Mouse (Mus musculus): ENCODE data around the gene Kdm3a. TPM values are rescaled to one million over a fixed set of nuclear protein-coding genes. Genes with fewer than 3 reads are reported as not detected.

The Kdm3a gene
- total RNA-seq, 2 experiments from 2014 or later = 69.6 to 70.1 TPM

DNA sequence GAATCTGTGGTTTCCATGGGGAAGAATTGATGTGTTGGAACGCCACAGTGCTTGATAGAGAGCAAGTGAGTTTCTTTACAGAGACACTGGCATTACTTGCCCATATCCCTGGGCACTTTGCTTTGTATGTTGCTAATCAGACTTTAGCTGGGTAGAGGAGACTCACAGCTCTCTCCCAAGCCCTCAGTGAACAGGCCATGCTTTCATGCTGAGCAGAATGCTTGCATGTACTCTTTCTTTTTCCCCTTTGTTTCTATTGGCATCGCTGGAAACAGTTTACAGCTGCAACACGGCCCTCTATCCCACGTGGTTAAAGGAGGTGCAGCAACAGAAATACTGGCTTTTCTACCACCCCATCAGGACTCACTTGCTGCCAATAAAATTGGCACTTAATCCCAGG, 49.6 kb downstream of the Kdm3a start:
- DNase-seq (ENCODE audit: low spot score in 2 of 2) = no peak

DNA sequence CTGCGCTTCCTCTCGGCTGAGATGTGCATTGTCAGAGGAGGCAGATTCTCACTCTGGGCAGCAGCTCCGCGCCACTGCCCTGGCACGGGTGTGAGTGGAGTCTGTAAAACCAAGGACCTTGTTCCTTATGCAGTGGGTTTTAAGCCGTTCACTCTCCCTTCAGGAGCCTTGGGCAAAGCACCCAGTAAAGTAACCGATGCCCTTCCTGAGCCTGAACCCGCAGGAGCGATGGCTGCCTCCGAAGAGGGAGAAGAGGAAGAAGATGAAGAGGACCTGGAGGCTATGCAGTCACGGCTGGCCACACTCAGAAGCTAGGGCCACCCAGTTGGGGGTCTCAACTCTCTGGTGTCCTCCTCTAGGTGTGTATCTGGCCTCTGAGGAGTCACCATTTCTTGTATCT, 53.3 kb downstream of the Kdm3a start:
- no peak for DNase-seq (ENCODE audit: low spot score in 2 of 2)

DNA sequence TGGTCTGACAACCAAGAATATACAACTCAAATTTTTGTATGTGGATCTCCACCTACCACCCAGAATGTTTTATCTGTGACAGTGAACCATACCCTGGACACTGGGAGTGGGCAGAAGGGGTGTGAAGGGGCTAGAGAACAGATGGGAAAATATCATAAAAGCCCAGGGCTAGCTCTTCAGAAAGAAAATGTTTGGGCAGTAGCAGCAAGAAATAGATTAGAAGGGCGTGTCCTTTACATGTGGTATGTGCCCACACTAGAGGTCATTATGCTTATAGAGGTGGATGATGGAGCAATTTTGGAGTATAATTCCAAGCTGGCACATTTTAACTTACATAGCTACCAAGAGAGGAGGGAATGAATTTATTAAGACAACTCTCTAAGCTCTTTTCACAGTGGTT, 57.4 kb downstream of the Kdm3a start:
- no peak for DNase-seq (ENCODE audit: low spot score in 2 of 2)

DNA sequence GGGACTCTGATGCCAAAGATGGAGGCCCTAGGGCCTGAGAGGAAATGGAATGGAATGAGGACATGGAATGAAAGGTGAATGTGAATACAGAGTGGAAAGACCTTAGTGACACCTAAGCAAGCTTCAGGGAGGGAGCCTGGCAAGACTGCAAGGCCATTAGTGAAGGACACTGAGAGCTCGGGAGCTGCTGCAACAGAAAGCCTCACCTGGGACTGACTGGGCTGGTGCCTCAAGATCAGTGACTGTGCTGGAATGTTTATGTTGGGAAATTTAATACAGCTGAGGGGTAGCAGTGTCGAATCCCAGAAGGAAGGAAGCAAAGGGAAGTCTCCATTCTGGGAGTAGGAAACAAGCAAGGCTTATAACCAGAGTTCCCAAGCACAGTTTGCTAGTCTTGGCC, 63.8 kb downstream of the Kdm3a start:
- no peak for DNase-seq (ENCODE audit: low spot score in 2 of 2)

DNA sequence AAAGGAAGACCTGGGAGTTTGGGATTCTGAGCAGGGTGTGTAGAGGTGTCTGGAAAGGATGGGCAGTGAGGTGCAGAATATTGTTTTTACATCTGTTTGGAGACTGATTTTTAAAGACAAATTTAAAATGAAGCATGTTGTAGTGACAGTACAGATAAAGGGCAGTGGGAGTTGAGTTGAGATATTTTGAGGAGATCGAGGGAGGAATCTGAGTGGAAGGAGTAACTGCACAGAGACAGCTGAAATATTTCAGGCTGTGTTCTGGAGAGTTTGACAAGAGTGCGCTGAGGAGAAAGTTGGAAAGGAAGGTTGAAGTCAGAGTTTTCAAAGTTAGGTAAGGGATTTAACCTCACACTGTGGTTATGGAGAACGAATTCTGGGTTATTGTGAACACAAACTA, 64.2 kb downstream of the Kdm3a start:
- no peak for DNase-seq (ENCODE audit: low spot score in 2 of 2)

DNA sequence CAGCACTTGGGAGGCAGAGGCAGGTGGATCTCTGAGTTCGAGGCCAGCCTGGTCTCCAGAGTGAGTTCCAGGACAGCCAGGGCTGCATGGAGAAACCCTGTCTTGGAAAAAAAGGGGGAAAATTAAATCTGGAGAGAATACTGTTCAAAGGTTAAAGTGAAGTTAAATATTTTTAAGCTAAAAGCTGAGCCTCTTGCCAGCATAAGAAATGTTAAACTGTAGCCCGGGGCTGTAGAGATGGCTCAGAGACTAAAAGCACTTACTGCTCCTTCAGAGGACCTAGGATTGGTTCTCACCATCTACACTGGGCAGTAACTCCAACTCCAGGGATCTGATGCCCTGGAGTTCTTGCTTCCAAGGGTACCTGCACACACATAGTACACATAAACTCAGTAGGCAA, 76.0 kb downstream of the Kdm3a start:
- DNase-seq (ENCODE audit: low spot score in 2 of 2) = no peak

DNA sequence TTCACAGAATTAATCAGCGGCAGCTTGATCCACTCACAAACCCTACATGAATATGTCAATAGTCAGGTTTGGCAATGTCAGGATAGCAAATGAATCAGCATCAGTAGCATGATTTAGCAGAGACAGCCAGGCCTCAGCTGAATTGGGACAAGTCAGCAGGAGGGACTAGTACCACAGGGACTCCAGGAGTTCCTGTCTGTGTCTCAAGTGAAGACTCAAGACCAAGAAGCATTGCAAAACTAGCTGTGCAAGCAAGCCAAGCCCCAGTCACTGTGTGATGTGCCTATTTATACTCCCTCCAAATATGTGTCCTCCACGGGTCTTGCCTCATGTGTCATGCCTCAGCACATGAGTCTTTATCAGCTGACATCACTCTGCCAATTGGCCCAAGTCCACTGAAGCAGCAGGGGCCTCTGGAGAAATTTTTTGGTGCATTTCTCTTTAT, 77.3 kb downstream of the Kdm3a start:
- DNase-seq (ENCODE audit: low spot score in 2 of 2) = no peak

DNA sequence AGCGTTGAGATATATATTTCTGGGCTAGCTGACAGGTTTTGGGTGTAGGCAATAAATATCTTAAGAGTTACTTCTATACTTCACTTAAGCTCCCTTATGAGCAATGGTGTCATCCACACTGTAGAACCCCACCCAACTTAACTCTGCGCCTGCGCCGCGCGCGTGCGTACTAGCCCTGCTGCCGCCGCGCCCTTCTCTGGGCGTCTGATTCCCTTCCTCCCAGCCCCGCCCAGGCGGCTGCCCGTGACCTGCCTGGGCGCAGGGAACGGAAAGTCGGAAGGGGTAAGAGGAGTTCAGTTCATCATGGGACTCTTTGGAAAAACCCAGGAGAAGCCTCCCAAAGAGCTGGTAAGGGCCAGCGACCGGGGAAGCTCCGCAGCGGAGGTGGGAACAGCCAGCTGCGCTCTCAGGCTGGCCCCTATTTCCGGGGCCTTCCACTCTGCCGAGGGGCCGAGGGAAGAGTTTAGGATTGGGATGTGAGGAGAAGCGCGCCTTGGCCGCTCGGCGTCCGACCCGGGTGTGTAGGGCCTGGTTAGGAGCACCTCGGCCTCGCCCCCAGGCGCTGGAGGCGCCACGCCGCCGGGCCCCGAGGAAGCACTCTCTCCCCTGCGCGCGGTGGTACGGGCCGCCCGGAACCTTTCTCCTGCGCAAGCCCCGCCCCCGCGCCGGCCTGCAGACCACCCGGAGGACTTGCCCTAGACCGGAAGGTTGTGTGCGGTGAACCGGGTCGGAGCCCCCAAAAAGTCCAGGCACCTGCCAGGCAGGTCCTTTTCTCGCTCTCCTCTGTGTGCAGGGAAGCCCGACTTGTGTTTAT, 88.9 kb downstream of the Kdm3a start, which contains the start of gene Chmp3:
Gene Chmp3 (plus strand): TSS at position 112 of the 814 bp plus-strand sequence.
- peak; percentile 96 to 97 for DNase-seq (ENCODE audit: low spot score in 2 of 2)

Other genes starting within 250 kb of the Kdm3a start
- gene Rmnd5a, start 192.4 kb downstream of the Kdm3a start, total RNA-seq (2021) = 10 to 100 TPM; 75.1 to 81.6 TPM
- gene Rnf103, start 139.1 kb downstream of the Kdm3a start, total RNA-seq (2021) = 10 to 100 TPM; 38.9 to 39.1 TPM
- 100 to 1,000 TPM in 1 of 2 experiments, 10 to 100 TPM in 1; 92.9 to 102 TPM for gene Chmp3, start 89.2 kb downstream of the Kdm3a start, total RNA-seq (2021)
- 10 to 100 TPM; 22.3 to 24.4 TPM for gene Reep1, start 74.6 kb upstream of the Kdm3a start, total RNA-seq (2021)
- gene Mrpl35, start 194.0 kb upstream of the Kdm3a start, total RNA-seq (2021) = 10 to 100 TPM; 37.4 to 38.2 TPM
- 100 to 1,000 TPM; 252 to 253 TPM for gene Immt, start 198.3 kb upstream of the Kdm3a start, total RNA-seq (2021)

Data from adrenal gland, postnatal 4 days (tissue).